Mouse (Mus musculus) C2C12 (cell line): ENCODE measurements around the gene Gkap1.

Experiments
- CEBPB ChIP-seq: IDR thresholded peaks from one replicate; pipeline ENCODE4 v1.6.1; 2011; ENCODE audit warnings: low read depth, mild to moderate bottlenecking, control low read depth, moderate library complexity
- CTCF ChIP-seq: IDR thresholded peaks from one replicate; pipeline ENCODE4 v1.5.1; 2011; ENCODE audit not compliant: control insufficient read depth, insufficient read depth, insufficient read length
- MYOD1 ChIP-seq: IDR thresholded peaks from one replicate; pipeline ENCODE4 v1.6.1; 2011; ENCODE audit warnings: low read depth; ENCODE audit not compliant: control insufficient read depth, insufficient read length
- USF1 ChIP-seq: IDR thresholded peaks from one replicate; pipeline ENCODE4 v1.6.1; 2011; ENCODE audit warnings: low read depth, mild to moderate bottlenecking, control low read depth, moderate library complexity

DNA sequence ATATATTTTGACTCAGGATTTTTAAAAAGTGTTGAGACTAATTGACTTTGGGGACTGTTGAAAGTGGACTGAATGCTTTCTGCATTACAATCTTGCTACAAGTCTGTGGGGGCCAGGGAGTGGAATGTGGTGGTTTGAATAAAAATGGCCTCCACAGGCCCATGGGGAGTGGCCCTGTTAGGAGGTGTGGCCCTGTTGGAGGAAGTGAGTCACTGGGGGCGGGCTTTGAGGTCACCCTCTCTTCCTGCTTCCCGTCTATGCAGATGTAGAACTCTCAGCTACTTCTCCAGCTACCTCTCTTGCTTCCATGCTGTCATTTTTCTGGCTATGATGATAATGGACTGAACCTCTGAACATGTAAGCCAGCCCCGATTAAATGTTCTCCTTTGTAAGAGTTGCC lies 23.3 kb upstream of the Gkap1 start:
- TF ChIP-seq MYOD1 = no peak
- no peak for TF ChIP-seq CEBPB
- no peak for TF ChIP-seq CTCF
- TF ChIP-seq USF1 = no peak
